Mouse (Mus musculus) T-helper 2 cell (primary cell): ENCODE data around the gene Gm10645.

ENCODE experiments used
- in situ Hi-C: fragments of 300-600 bp; cut with MboI, MseI; formaldehyde crosslinking; loops from one replicate; pipeline ENCODE4 v1.15.1; 2025; ENCODE audit warnings: high pct_unique_total_duplicates

Gene Gm10645

GRCm38 (mm10) chr8:83165931-83166867 lies at the start of gene Gm10645:
Gene Gm10645 (minus strand): TSS chr8:83166170.
- in situ Hi-C loops = no loop called here

GRCm38 (mm10) chr8:83215065-83215464 lies 49.1 kb upstream of the Gm10645 start:
- in situ Hi-C loops = no loop called here

GRCm38 (mm10) chr8:83210676-83211075 lies 44.7 kb upstream of the Gm10645 start:
- in situ Hi-C loops = no loop called here

DNA sequence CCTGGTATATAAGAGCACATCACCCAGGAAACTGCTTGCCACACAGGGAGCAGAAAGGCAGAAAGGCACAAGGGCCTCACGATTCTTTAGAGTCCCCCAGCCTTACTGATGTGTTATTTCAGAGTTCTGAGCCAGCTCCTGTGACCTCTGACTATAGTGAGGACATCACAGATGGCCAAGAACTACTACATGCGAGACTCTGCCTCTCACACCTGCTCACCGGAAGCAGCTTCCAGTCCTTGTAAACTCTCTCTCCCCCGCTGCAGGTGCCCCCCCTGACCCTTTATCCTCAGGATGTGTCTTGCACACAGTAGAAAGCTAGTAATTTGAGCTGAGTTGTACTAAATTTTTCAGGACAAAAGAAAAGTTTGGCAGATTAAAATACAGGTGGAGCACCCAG lies 43.6 kb upstream of the Gm10645 start:
- in situ Hi-C loops = no loop called here

GRCm38 (mm10) chr8:83205907-83206306 lies 39.9 kb upstream of the Gm10645 start:
- in situ Hi-C loops = no loop called here

- in situ Hi-C loops = no loop called here
These were observed 37.0 kb upstream of the Gm10645 start for GRCm38 (mm10) chr8:83202946-83203345.

GRCm38 (mm10) chr8:83200191-83201177 lies 34.5 kb upstream of the Gm10645 start:
- in situ Hi-C loops = no loop called here

- in situ Hi-C loops = no loop called here
These were observed 33.7 kb upstream of the Gm10645 start for GRCm38 (mm10) chr8:83199715-83200114.

GRCm38 (mm10) chr8:83196088-83196487 lies 30.1 kb upstream of the Gm10645 start:
- in situ Hi-C loops = no loop called here

DNA sequence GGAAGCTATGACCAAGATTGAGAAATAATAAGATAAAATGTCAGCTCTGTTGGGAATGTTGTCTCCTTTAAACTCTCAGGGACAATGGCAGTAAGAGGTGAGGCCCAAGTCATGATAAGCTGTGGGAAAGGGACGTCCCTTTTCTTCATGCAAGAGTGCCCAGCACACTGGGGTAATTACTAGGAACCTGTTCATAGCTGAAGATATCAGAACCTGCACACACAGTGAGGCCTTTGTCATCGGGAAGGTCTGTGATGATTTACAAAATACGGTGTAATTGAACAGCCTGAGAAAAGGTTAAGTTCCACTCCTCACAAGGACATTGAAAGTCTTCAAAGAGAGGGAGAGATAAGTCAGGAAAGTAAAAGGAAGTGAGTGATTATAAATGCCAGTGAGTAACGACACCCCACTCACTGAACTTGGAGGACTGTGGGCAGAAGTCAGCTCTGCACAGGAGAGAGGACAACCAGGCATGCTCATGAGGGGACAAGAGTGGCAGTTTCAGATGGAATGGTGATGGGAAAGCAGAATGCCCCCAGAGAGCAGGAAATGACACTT lies 23.6 kb upstream of the Gm10645 start:
- in situ Hi-C loops = no loop called here

DNA sequence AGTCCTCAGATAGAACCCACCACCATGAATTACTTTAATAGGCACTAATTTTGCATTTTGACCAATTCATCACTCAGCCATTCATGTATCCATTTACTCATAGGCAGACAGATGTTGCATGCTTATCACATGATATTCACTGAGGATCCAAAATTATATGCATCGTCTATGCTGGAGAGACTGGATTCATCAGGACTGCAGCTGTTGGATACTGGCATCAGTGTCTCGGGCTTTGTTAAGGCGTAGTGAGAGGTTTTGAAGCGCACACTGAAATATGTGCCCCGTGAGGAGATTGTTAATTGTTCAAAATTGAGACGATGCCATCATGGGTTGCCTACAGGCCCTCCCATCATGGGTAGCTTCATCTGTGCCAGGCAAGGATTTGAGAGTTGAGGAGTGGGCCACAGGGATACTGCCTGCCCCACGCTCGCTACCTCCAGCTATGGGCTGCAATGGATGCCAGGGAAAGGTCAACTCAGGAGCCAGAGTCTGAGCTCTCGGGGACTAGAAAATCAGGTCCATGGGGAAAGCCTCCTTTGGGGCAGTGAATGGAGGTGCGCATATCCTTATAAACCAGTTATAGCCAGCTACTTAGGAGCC lies 21.5 kb upstream of the Gm10645 start:
- in situ Hi-C loops = no loop called here

DNA sequence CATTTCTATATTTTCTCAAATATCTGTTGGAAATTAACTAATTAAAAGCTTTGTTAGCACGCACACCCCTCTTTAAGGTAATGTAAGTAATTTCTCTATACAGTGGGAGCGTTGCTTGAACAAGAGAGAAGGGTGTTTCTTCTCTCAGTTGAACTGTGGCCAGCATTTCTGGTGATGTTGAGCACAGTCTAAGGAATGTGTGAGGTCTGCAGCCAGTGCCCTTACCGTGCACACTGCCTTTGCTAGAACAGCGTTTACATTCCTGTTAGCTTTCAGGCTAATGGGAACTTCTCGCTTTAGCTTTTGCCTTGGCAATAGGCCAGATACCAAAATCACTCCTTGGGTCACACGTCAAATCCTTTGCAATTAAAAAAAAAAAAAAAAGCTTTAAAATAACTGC lies 20.4 kb upstream of the Gm10645 start:
- in situ Hi-C loops = no loop called here

DNA sequence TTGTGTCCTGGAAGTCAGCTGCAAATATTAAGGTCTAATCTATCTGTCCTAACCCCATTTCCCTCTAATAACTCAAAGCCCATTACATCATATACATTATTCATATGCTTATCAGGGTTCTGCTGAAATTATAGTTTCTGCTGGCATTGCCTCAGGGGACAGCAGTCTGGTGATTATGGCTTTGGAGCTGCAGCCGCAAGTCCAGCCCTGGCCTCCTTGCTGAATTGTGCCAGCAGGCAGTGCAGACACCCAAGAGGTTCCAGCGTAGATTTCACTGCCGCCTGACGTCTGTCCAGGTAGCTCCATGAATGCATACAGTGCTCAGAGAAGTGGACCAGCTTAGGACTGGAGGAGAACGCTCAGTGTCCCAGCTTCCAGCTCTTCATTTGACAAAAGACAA lies 16.8 kb upstream of the Gm10645 start:
- in situ Hi-C loops = no loop called here

DNA sequence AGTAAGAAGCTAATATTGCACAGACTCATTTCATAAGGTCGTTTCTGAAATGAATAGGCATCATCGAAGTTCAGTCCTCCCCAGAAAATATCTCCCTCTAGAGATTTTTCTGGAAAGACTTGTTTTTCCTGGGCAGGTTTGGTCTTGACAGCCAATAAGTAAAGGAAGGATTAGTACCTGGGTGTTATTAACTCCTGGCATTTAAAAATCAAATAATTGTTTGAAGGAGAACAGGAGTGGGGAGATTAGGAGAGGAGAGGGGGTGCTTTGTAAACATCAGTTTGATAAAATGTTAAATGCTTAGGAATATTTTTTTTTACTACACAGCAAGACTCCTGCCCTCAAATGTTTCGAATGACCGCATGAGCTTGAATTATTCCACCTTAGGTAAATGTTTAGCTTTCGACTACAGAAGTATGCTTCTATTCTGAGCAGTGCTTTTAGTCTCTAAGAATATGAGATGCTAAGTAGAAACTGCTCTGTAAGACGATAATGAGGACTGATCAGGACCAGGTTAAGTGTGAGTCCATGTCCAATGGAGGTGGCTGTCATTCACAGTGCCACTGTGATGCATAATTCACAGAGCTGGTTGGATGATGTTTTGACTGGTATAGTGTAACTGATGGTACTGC lies 16.0 kb upstream of the Gm10645 start:
- in situ Hi-C loops = no loop called here

DNA sequence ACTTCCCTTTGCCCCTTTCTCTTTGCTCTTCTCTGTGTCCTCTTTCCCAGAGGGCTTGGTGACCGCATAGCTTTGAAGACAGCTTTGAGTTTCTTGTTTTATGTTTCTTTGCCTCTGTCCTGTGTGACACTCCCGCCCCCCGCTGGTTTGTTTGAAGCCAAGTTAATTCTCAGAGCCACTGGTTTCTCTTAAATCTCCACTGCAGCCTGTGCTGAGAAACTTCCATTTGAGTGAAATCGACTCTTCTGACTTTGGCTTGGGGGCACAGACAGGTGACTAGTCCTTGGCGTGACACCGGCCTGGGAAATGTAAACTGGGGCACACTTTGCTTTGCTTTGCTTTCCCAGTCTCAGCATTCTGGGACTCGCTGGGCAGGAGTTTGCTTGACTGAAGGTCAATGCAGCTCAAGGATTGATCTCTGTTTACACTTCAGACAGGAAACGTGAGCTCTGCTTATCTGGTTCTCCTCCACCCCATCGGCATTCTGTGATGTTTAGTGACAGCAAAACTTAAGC lies 12.3 kb upstream of the Gm10645 start:
- in situ Hi-C loops = no loop called here

GRCm38 (mm10) chr8:83177317-83178195 lies 11.6 kb upstream of the Gm10645 start:
- in situ Hi-C loops = no loop called here

DNA sequence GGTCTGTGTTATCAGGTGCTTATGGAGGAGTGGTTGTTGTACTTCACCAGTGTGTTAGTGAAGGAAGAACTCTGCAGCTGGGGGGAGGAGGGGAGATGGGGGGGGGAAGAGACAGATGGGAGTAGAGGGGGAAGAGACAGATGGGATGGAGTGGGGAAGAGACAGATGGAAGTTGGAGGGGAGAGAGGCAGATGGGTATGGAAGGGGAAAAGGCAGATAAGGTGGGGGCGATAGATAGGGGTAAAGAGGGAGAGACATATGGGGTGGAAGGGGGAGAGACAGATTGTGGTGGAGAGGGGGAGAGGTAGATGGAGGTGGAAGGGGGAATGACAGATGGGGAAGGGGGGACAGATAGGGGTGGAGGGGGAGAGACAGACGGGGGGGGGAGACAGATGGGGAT lies 10.8 kb upstream of the Gm10645 start:
- in situ Hi-C loops = no loop called here

GRCm38 (mm10) chr8:83175680-83176079 lies 9.7 kb upstream of the Gm10645 start:
- in situ Hi-C loops = no loop called here

GRCm38 (mm10) chr8:83170894-83171293 lies 4.9 kb upstream of the Gm10645 start:
- in situ Hi-C loops = no loop called here

DNA sequence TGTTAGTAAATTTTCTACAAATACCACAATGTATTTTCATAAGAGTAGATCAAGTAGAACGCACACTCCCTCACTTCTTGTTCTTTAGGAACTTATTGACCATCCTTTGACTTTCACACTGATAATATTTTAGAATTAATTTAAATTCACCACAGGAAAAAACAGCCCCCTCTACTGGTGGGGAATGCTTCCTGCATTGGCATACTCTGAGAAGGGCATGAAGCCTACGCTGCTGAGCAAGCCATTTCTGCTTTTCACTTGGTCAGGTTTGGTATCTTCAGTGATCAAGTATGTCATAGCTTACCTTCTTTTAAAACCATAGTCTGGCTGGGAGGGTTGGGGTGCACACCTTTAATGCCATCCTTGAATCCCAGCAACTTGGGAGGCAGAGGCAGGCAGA lies 3.7 kb upstream of the Gm10645 start:
- in situ Hi-C loops = no loop called here
